Mouse (Mus musculus) embryonic fibroblast, embryonic 13.5 days (primary cell): ENCODE data around the gene Syt13.

ENCODE experiments used
- CTCF ChIP-seq: IDR thresholded peaks from 2 replicates; pipeline ENCODE4 v1.5.1; 2011; ENCODE audit warnings: mild to moderate bottlenecking, control low read depth, low read length, moderate library complexity, borderline replicate concordance; ENCODE audit not compliant: insufficient read depth
- POLR2A ChIP-seq: IDR thresholded peaks from 2 replicates; pipeline ENCODE4 v1.6.1; 2011; ENCODE audit warnings: low read depth, mild to moderate bottlenecking, control low read depth, low read length, moderate library complexity

GRCm38 (mm10) chr2:92938827-92939226 lies 23.9 kb downstream of the Syt13 start:
- TF ChIP-seq CTCF (no peak), POLR2A (no peak)
